Mouse (Mus musculus) cortical plate, adult 2 months (tissue): ENCODE measurements at regions not wholly inside any gene's neighbourhood (a gene's known extent, or its start where the extent isn't known, plus 50 kb on each side); places are given as distances from the start of the nearest gene placed in this dataset.

Source experiments
- CTCF ChIP-seq: fragments of 200-500 bp; IDR thresholded peaks from 2 replicates; pipeline ENCODE4 v1.5.1; 2011; ENCODE audit warnings: mild to moderate bottlenecking, control low read depth, low read length; ENCODE audit not compliant: insufficient read depth; ENCODE audit errors: extremely low read depth
- POLR2A ChIP-seq: fragments of 200-500 bp; IDR thresholded peaks from 2 replicates; pipeline ENCODE4 v1.6.1; 2011; ENCODE audit warnings: mild to moderate bottlenecking, low read length, control low read depth; ENCODE audit not compliant: insufficient read depth; ENCODE audit errors: extremely low read depth

DNA sequence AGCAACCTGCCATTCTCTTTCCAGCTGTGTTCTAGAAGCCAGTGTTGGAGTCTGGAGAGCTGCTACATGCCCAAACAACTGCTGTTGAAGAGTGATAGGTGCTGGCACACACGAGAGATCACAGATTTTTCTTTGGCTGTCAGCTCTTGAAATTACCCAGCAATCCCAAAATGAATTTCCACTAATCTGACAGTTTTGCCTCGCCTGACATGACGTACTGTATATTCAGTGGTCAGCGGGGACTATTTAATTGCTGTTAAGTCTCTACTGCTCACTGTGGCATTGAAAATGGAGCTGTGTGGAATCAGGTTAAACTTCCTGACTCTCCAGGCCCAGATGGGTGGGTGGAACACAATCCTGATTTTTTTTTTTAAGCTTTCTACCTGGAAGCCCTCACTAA lies 222.5 kb downstream of the Gm11011 start:
- TF ChIP-seq CTCF: no peak
- no peak for TF ChIP-seq POLR2A
